Mouse (Mus musculus) urinary bladder, adult 2 months (tissue): ENCODE measurements around the gene Tppp3. TPM values are rescaled to one million over a fixed set of nuclear protein-coding genes. Genes with fewer than 3 reads are reported as not detected.

Experiments
- DNase-seq: peaks from one replicate; pipeline ENCODE4 v3.0.0; 2022; ENCODE audit warnings: low spot score
- polyA plus RNA-seq: library from polyadenylated mRNA; depleted of rRNA; stranded (reverse); fragments of >200 nt; gene quantifications from 2 replicates; pipeline ENCODE4 v1.2.3, GENCODE M21; 2012

Gene Tppp3
- polyA plus RNA-seq, 1 experiment = 93.7 TPM

DNA sequence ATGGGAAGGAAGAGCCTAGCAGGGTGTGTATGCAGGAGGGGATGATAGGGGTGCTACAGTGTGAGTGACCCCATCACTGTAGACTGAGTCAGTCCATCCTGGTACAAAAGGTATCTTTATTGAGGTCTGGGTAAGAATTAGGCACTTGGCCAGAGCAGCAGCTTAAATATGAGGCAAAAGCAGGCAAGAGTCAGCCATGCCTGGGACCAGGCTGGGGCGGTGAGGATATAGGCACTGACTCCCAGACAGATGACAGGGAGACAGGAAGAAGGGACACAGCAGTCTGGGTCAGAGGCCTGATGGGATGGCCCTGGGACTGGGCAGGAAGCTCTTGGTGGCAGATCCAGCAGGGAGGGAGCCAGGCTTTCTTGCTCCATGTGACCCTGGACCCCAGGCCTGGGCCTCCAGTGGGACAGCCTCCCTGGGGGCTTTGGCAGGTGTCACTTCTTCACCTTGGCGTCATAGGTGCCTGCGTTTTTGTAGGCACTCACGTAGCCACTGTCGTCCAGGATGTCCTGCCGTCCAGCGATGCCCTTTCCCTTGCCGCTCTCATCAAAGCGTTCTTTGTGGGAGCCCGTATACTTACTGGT is 3.8 kb downstream of the Tppp3 start:
- no peak for DNase-seq

DNA sequence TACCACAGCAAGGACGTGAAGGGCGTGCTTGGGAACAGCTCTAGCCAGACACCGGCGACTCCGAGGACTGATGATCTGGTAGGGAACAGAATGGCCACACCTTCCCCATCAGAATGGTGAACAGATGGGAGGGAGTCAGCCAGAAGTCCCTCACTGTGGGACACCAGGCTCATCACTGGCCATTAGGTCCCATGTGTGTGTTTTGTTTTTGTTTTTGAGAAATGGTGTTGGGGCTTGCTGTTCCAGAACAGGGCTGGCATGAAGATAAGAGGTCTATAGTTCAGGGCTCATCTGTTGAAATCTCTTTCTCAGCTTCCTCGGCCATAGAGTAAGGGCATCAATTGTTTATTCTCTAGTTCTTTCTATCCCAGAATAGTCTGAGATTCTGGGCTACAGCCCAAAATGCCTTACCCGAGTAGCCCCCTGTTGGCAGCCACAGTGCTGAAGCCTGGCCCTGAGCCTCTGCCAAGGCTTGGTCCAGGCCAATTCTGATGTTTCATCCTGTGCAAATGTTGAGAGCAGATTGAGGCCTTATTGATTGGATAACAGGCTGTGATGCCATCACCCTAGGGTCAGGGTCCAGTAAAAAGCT is 4.5 kb downstream of the Tppp3 start:
- no peak for DNase-seq

DNA sequence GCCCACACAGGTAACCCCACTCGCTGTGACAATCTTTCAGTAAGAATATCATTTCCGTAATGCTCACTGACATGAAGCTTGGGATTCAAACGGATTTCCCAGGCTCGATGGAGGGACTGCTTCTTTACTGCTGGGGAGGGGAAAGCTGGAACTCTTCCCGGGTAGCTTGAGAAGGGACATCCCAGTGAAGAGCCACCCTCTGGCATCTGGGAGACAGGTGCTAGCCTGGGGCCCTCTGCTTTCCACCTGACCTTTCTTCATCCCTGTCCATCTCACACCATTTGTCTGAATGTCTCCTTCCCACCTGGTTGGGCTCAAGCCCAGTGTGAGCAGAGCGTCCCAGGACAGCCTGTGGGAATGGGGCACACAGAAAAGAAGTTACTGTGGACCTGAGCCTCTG is 5.1 kb downstream of the Tppp3 start:
- DNase-seq = no peak

DNA sequence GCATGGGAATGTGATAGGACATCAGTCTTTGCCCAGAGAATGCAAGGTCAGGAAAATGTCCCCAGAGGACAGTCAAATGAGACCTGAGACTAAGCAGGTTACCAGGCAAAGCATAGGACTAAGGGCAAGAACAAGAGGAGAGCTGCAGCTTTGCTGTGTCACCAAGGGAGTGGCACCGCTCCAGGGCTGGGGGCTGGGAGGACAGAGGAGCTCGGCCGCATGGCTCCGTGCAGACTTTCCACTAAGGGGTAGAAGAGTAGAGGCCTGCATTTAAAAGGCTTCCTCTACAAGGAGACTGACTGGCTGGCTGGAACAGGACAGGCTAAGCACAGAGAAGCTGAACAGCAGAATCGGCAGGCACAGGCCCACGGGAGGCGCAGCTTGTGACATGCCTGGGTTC is 6.7 kb downstream of the Tppp3 start:
- no peak for DNase-seq

- no peak for DNase-seq
These were observed 10.1 kb downstream of the Tppp3 start for GRCm38 (mm10) chr8:105461085-105461803.

DNA sequence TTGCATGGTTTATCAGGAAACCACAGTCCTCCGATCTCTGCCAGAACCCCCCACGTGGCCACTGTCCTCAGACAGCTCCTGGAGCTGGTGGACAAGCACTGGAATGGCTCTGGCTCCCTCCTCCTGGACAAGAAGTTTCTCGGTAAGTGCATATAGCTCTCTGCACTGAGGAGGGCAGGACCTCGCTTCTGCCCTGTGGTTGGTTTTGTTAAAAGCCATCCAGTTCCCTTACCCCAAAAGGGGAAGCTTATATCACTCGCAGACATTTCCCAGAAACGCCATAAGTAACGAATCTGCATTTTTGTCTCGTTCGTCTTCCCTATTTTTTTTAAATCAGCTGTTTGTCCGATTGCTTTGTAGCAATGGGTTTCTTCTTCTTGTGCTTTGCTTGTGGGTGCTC is 16.1 kb downstream of the Tppp3 start:
- no peak for DNase-seq

DNA sequence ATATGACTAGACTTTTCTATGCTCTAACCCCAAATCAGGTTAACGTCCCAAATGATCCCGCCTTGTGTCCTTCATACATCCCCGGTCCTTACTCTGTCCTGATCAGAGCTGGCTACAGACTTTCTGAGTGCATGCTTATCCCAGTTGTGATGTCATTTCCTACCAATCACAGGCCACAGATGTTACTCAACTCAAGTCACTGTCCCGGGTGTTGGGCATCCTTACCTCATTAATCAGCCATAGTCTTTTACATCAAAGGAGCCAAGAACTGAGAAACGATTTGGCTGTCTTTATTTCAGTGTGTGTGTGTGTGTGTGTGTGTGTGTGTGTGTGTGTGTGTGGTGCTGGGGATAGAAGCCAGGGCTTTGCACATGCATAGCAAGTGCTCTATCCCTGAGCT is 17.2 kb downstream of the Tppp3 start:
- no peak for DNase-seq

GRCm38 (mm10) chr8:105453296-105453695 is 18.0 kb downstream of the Tppp3 start:
- DNase-seq = no peak

DNA sequence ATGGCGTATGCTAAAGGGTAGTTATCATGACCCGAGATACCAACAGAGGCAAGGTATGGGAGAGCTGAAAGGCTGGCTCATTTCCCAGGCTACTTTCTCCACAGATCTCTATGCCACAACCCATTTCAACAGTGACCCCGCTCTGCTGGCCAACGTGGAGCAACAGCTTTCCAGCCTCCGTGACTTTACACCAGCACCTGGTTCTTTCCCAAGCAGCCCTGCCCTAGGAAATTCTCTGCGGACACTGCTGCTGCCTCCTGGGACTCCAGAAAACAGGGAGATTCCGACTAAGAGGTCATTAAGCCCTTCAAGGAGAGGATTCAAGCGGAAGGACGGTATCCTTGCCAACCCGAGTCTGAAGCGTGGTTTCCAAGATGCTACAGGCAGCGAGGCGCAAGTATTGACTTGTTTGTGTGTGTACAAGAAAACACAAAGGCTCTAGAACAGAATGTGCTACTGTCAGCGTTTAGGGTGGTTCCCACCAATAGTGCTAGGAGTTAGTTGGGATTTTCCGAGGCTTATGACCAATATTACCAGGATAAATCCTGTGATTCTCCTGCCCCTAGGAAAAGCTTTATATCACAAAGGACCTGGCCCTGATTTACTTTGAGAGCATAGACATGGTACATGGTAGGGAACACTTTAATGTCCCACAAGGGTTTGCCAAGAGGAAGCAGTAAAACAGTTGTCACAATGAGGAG is 19.3 kb downstream of the Tppp3 start:
- DNase-seq = no peak

GRCm38 (mm10) chr8:105450977-105451376 is 20.3 kb downstream of the Tppp3 start:
- DNase-seq = no peak

DNA sequence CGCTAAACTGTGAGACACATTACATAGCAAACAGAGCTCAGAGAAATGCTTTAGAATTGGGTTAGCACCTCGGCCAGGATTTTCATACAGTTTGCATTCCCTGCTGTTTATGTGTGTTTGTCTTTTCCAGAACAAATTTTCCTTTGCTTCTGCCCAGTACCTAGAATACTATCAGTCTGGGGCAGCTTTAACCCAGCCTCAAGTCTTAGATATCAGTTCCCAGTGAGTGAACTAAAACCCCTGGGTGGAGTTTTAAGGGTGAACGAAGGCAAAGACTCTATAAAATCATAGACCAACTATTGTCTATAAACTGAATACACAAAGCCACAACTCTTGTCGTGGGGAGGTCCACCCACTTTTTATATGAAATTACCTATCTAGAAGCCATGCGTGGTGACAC is 22.7 kb downstream of the Tppp3 start:
- no peak for DNase-seq

DNA sequence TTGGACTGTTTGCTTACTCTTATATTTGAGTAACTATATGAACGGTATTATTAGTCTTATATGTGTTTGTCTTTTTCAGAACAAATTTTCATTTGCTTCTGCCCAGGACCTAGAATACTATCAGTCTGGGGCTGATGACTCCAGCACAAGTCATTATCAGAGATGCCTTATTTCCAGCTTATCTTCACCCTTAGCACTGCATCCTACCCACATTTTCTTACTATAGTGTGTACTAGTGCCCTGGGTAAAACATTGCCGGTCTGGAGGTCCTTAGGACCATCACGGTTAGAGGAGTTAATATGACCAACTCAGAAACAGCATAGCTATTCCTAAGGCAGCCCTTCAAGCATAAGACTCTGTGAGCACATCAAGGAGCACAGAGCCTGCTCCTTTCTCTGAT is 23.1 kb downstream of the Tppp3 start:
- DNase-seq = no peak

- no peak for DNase-seq
These were observed 25.2 kb downstream of the Tppp3 start for GRCm38 (mm10) chr8:105446127-105446552.

- DNase-seq = no peak
These were observed 25.8 kb downstream of the Tppp3 start for GRCm38 (mm10) chr8:105445296-105446126.

DNA sequence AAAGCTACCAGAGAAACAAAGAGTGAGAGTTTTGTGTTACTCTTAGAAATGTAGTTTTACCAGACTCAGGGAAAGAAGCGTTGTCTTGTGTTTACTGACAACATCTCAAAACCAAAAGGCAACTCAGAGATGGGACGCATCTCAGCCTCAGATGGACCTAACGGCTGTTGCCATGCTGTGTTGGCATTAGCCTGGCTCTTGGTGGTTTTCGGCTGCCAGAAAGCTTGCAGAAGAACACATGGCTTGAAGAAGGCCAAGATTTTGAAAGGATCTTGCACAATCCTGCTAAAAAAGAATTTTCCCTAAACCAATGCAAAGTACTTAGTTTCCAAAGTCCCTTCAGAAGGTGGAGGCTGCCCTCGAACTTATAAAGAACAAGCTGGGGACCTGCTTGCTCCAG is 28.7 kb downstream of the Tppp3 start:
- no peak for DNase-seq

DNA sequence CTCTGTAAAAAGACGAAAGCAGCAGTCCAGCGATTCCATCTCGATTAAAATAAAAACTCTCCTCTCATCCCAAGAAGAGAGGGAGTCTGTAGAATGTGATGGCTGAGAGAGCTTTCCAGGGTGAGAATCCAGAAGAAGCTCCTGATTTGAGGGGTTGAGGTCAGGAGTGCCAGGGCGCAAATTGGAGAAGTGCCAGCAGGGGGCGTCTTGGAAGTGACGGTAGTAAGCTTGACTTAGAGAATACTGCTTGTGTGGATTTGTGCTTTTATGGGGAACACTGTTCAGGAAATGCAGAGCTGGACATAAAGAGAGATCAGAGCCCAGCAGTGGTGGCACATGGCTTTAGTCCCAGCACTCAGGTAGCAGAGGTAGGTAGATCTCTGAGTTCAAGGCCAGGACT is 29.9 kb downstream of the Tppp3 start:
- DNase-seq = no peak

GRCm38 (mm10) chr8:105438865-105439264 is 32.5 kb downstream of the Tppp3 start:
- no peak for DNase-seq

- DNase-seq = no peak
These were observed 34.1 kb downstream of the Tppp3 start for GRCm38 (mm10) chr8:105437078-105437748.

DNA sequence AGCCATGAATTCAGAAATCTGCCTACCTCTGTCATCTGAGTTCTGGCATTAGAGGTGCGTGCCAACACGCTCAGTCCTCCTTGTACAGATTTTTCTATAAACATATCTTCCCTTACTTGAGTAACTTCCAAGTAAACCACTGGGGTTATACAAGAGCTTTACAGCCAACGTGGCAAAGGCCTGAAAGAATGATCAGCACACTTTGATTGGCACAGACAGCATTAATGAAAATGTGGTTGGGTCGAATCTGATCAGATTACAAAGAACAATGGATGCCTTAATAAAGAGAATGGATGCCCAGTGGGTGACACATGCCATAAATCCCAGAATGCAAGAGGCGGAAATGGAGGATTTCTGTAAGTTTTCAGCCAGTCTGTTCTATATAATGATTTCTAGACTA is 35.1 kb downstream of the Tppp3 start:
- DNase-seq = no peak

- no peak for DNase-seq
These were observed 37.2 kb downstream of the Tppp3 start for GRCm38 (mm10) chr8:105434136-105434535.

- DNase-seq = no peak
These were observed 37.8 kb downstream of the Tppp3 start for GRCm38 (mm10) chr8:105433511-105433910.
